Mouse (Mus musculus) MEL (cell line): ENCODE measurements around the gene Mob4. TPM values are rescaled to one million over a fixed set of nuclear protein-coding genes. Genes with fewer than 3 reads are reported as not detected.

Experiments
- DNase-seq: peaks from one replicate; pipeline ENCODE4 v3.0.0; 2011; ENCODE audit warnings: low read depth, low spot score
- H3K27ac ChIP-seq: 2 replicates; pipeline ENCODE4 v1.5.1; 2012; ENCODE audit warnings: low read depth, mild to moderate bottlenecking, control low read depth, low read length, moderate library complexity; ENCODE audit not compliant: control insufficient read depth
- H3K27me3 ChIP-seq, 2 experiments: fragments of 150-350 bp in 1 of 2; sonication (generic) in 1 of 2; 2 replicates each; pipeline ENCODE4 v1.6.1; 2012; ENCODE audit warnings: low read length in 2 of 2, mild to moderate bottlenecking in 2 of 2, improper control_type of control experiment in 1 of 2, moderate library complexity in 1 of 2; ENCODE audit not compliant: insufficient read depth in 2 of 2, control insufficient read depth in 1 of 2
- H3K36me3 ChIP-seq, 2 experiments: 2 replicates each; pipeline ENCODE4 v1.6.1; 2012 to 2014; ENCODE audit warnings: low read length in 2 of 2, improper control_type of control experiment in 1 of 2, inconsistent platforms in 1 of 2, mild to moderate bottlenecking in 1 of 2; ENCODE audit not compliant: insufficient read depth in 2 of 2, control insufficient read depth in 1 of 2
- H3K4me1 ChIP-seq, 2 experiments: fragments of 150-350 bp in 1 of 2; sonication (generic) in 1 of 2; 2 replicates each; pipeline ENCODE4 v1.6.1; 2012; ENCODE audit warnings: low read length in 2 of 2, improper control_type of control experiment in 1 of 2, mild to moderate bottlenecking in 1 of 2; ENCODE audit not compliant: insufficient read depth in 2 of 2, control insufficient read depth in 1 of 2
- H3K4me3 ChIP-seq, 2 experiments: fragments of 150-350 bp in 1 of 2; sonication (generic) in 1 of 2; 2 replicates each; pipeline ENCODE4 v1.5.1; 2012; ENCODE audit warnings: low read depth in 2 of 2, low read length in 2 of 2, mild to moderate bottlenecking in 2 of 2, moderate library complexity in 2 of 2, control low read depth in 1 of 2, improper control_type of control experiment in 1 of 2; ENCODE audit not compliant: control insufficient read depth in 1 of 2, insufficient read depth in 1 of 2
- H3K79me2 ChIP-seq: 2 replicates; pipeline ENCODE4 v1.6.1; 2012; ENCODE audit warnings: mild to moderate bottlenecking, low read length, moderate library complexity; ENCODE audit not compliant: control insufficient read depth, poor library complexity, insufficient read depth
- H3K9ac ChIP-seq: 2 replicates; pipeline ENCODE4 v1.6.1; 2012; ENCODE audit warnings: low read depth, mild to moderate bottlenecking, control low read depth, low read length, moderate library complexity; ENCODE audit not compliant: control insufficient read depth, poor library complexity, severe bottlenecking
- H3K9me3 ChIP-seq: fragments of 150-350 bp; sonication (generic); replicated peaks from 2 replicates; pipeline ENCODE4 v1.6.1; 2012; ENCODE audit warnings: mild to moderate bottlenecking, low read length, improper control_type of control experiment, moderate library complexity; ENCODE audit not compliant: insufficient read depth
- CHD2 ChIP-seq: IDR thresholded peaks from 2 replicates; pipeline ENCODE4 v1.6.1; 2011; ENCODE audit warnings: low read length, improper control_type of control experiment
- CTCF ChIP-seq, 3 experiments: IDR thresholded peaks in 2 of 3; conservative IDR thresholded peaks in 1 of 3; 2 replicates each; pipeline ENCODE4 v1.5.1; 2011 to 2012; ENCODE audit warnings: low read length in 3 of 3, low read depth in 2 of 3, mild to moderate bottlenecking in 2 of 3, improper control_type of control experiment in 1 of 3, inconsistent platforms in 1 of 3, mixed read lengths in 1 of 3, moderate library complexity in 1 of 3; ENCODE audit not compliant: control insufficient read depth in 1 of 3, insufficient read depth in 1 of 3, poor library complexity in 1 of 3, severe bottlenecking in 1 of 3
- ELF1 ChIP-seq: IDR thresholded peaks from 2 replicates; pipeline ENCODE4 v1.6.1; 2014; ENCODE audit warnings: low read depth, mild to moderate bottlenecking, inconsistent platforms, low read length, improper control_type of control experiment, moderate library complexity
- EP300 ChIP-seq, 2 experiments: IDR thresholded peaks; 2 replicates each; pipeline ENCODE4 v1.6.1; 2011; ENCODE audit warnings: improper control_type of control experiment in 2 of 2, low read length in 2 of 2, low read depth in 1 of 2, mild to moderate bottlenecking in 1 of 2
- KAT2A ChIP-seq: conservative IDR thresholded peaks from 2 replicates; pipeline ENCODE4 v1.6.1; 2012; ENCODE audit warnings: low read depth, low read length, improper control_type of control experiment, inconsistent platforms
- MAZ ChIP-seq: IDR thresholded peaks from 2 replicates; pipeline ENCODE4 v1.6.1; 2012; ENCODE audit warnings: low read depth, mild to moderate bottlenecking, inconsistent platforms, low read length, improper control_type of control experiment
- MEF2A ChIP-seq: IDR thresholded peaks from 2 replicates; pipeline ENCODE4 v1.6.1; 2014; ENCODE audit warnings: low read depth, mild to moderate bottlenecking, inconsistent platforms, low read length, improper control_type of control experiment; ENCODE audit not compliant: poor library complexity, insufficient replicate concordance, severe bottlenecking; ENCODE audit errors: extremely low read depth
- RAD21 ChIP-seq: IDR thresholded peaks from 2 replicates; pipeline ENCODE4 v1.6.1; 2011; ENCODE audit warnings: mild to moderate bottlenecking, low read depth, low read length, improper control_type of control experiment
- RCOR1 ChIP-seq: IDR thresholded peaks from 2 replicates; pipeline ENCODE4 v1.6.1; 2012; ENCODE audit warnings: low read depth, mild to moderate bottlenecking, inconsistent platforms, low read length, improper control_type of control experiment
- SIN3A ChIP-seq: IDR thresholded peaks from 2 replicates; pipeline ENCODE4 v1.6.1; 2012; ENCODE audit warnings: low read length, improper control_type of control experiment, inconsistent platforms
- TAL1 ChIP-seq: IDR thresholded peaks from 2 replicates; pipeline ENCODE4 v1.6.1; 2012; ENCODE audit warnings: mild to moderate bottlenecking, inconsistent platforms, low read length, moderate library complexity, mixed read lengths
- TBP ChIP-seq: IDR thresholded peaks from 2 replicates; pipeline ENCODE4 v1.8.0; 2011; ENCODE audit warnings: low read depth, low read length, improper control_type of control experiment
- TCF12 ChIP-seq: IDR thresholded peaks from 2 replicates; pipeline ENCODE4 v1.6.1; 2014; ENCODE audit warnings: low read depth, mild to moderate bottlenecking, inconsistent platforms, low read length, improper control_type of control experiment, moderate library complexity
- USF2 ChIP-seq, 2 experiments: IDR thresholded peaks; 2 replicates each; pipeline ENCODE4 v1.6.1; 2011 to 2012; ENCODE audit warnings: improper control_type of control experiment in 2 of 2, low read length in 2 of 2, borderline replicate concordance in 1 of 2, inconsistent platforms in 1 of 2, low read depth in 1 of 2, mild to moderate bottlenecking in 1 of 2; ENCODE audit not compliant: insufficient read depth in 1 of 2
- ZMIZ1 ChIP-seq: IDR thresholded peaks from 2 replicates; pipeline ENCODE4 v1.6.1; 2012; ENCODE audit warnings: low read depth, mild to moderate bottlenecking, inconsistent platforms, low read length, improper control_type of control experiment, moderate library complexity
- ZNF384 ChIP-seq: IDR thresholded peaks from 2 replicates; pipeline ENCODE4 v1.6.1; 2012; ENCODE audit warnings: low read depth, mild to moderate bottlenecking, inconsistent platforms, low read length, improper control_type of control experiment
- polyA plus RNA-seq, 2 experiments: library from polyadenylated mRNA; stranded (reverse) in 1 of 2; unstranded in 1 of 2; fragments of >175 nt in 1 of 2; fragments of >200 nt in 1 of 2; gene quantifications; 2 replicates each; pipeline versions ENCODE4 v1.2.1 to v1.2.4; 2012; ENCODE audit warnings: low replicate concordance in 2 of 2, low read depth in 1 of 2; ENCODE audit not compliant: insufficient read length in 2 of 2, insufficient read depth in 1 of 2, missing spikeins in 1 of 2
- total RNA-seq: library from RNA; depleted of rRNA; stranded (reverse); fragments of 300-350 nt; gene quantifications from 2 replicates; pipeline ENCODE4 v1.2.3, GENCODE M21; 2012

The Mob4 gene
- total and polyA plus RNA-seq, 3 experiments: 22.0 to 62.1 (median 26.6) TPM

- Histone ChIP-seq H3K36me3 (peaks cover 4 to 31% of the 10 kb centered on the region in 2 experiments; a peak in 3 of 4 replicates), H3K9me3 (no peaks in the 10 kb centered on the region), H3K9ac (no peak overlapping the region), H3K4me1 (peaks cover 2 to 7% of the 10 kb centered on the region in 2 experiments; a peak in 3 of 4 replicates), H3K27me3 (no peaks in the 10 kb centered on the region), H3K27ac (peak overlapping the region; percentile 10; the same call in 1 of the 2 replicates), H3K4me3 (no peak overlapping the region), H3K79me2 (peaks cover 23% of the 10 kb centered on the region)
- TF ChIP-seq TBP: peak; percentile 92
- peak in 1 of 2 experiments; percentile 76; a peak in 2 of 4 replicates for TF ChIP-seq EP300 (IDR thresholded peaks at IDR 0.05; ENCODE audit: low read depth in 1 of 2, low read length in 2 of 2)
- TF ChIP-seq RCOR1: peak; percentile 72
- no peak for TF ChIP-seq USF2 (IDR thresholded peaks at IDR 0.05; ENCODE audit: borderline replicate concordance in 1 of 2, insufficient read depth in 1 of 2, low read depth in 1 of 2, low read length in 2 of 2)
- peak; percentile 60 for TF ChIP-seq TAL1
- DNase-seq: peak; percentile 67
Observed at GRCm38 (mm10) chr1:55092469-55092868, 38.6 kb upstream of the Mob4 start.

- TF ChIP-seq RAD21 (no peak), CHD2 (no peak), RCOR1 (no peak), TCF12 (no peak), MEF2A (no peak), USF2 (IDR thresholded peaks at IDR 0.05; ENCODE audit: borderline replicate concordance in 1 of 2, insufficient read depth in 1 of 2, low read depth in 1 of 2, low read length in 2 of 2) (no peak), SIN3A (no peak), ZNF384 (no peak)
- DNase-seq: no peak
- Histone ChIP-seq H3K4me3 (no peak overlapping the region), H3K79me2 (no peaks in the 10 kb centered on the region), H3K9me3 (no peaks in the 10 kb centered on the region), H3K27me3 (no peaks in the 10 kb centered on the region), H3K27ac (no peak overlapping the region), H3K36me3 (no peaks in the 10 kb centered on the region), H3K4me1 (no peaks in the 10 kb centered on the region), H3K9ac (no peak overlapping the region)
Observed at GRCm38 (mm10) chr1:55106919-55107585, 24.0 kb upstream of the Mob4 start.

GRCm38 (mm10) chr1:55107644-55108043, 23.4 kb upstream of the Mob4 start:
- Histone ChIP-seq H3K27ac (no peak overlapping the region), H3K36me3 (no peaks in the 10 kb centered on the region), H3K79me2 (no peaks in the 10 kb centered on the region), H3K4me1 (no peaks in the 10 kb centered on the region), H3K9ac (no peak overlapping the region), H3K9me3 (no peaks in the 10 kb centered on the region), H3K27me3 (no peaks in the 10 kb centered on the region), H3K4me3 (no peak overlapping the region)
- TF ChIP-seq ZMIZ1: no peak
- no peak for TF ChIP-seq RCOR1
- no peak for TF ChIP-seq MAZ
- no peak for TF ChIP-seq ELF1
- TF ChIP-seq CTCF (IDR thresholded peaks at IDR 0.05 in 2 of 3, conservative IDR thresholded peaks at IDR 0.05 in 1 of 3; ENCODE audit: control insufficient read depth in 1 of 3, insufficient read depth in 1 of 3, low read depth in 2 of 3, low read length in 3 of 3, poor library complexity in 1 of 3, severe bottlenecking in 1 of 3): no peak
- no peak for TF ChIP-seq KAT2A
- DNase-seq: no peak
